Mouse (Mus musculus) gastrocnemius, adult 8-10 months (tissue): Measurements from ENCODE around the gene Lrrc75a. TPM values are rescaled to one million over a fixed set of nuclear protein-coding genes. Genes with fewer than 3 reads are reported as not detected.
"Not testable (repeated sequence)": the region's sequence is repeated elsewhere in the genome, so short reads cannot be mapped to it uniquely, and the experiment has no call there.

Source experiments
- DNase-seq, 2 experiments: peaks; one replicate each; pipeline ENCODE4 v3.0.0; 2022; ENCODE audit warnings: low spot score in 2 of 2
- total RNA-seq, 4 experiments: library from RNA; stranded (reverse); gene quantifications; 2 replicates each; pipeline ENCODE4 v1.2.4; 2022

Lrrc75a gene
- total RNA-seq = 1 to 10 TPM; 2.7 to 4.6 (median 3.0) TPM

GRCm38 (mm10) chr11:62647661-62648590 is at the start of gene Lrrc75a:
TSS of gene Lrrc75a (minus strand) at chr11:62648523.
- no peak for DNase-seq

- DNase-seq = no peak
These were observed 46.8 kb upstream of the Lrrc75a start for GRCm38 (mm10) chr11:62695126-62695525.

- DNase-seq = no peak
These were observed 45.2 kb upstream of the Lrrc75a start for GRCm38 (mm10) chr11:62693299-62694184.

- no peak for DNase-seq
These were observed 43.3 kb upstream of the Lrrc75a start for GRCm38 (mm10) chr11:62691592-62691991.

GRCm38 (mm10) chr11:62679954-62680353 is 31.6 kb upstream of the Lrrc75a start:
- no peak for DNase-seq

- no peak for DNase-seq
These were observed 30.5 kb upstream of the Lrrc75a start for GRCm38 (mm10) chr11:62678778-62679354.

GRCm38 (mm10) chr11:62676290-62676596 is 27.9 kb upstream of the Lrrc75a start:
- DNase-seq = no peak

GRCm38 (mm10) chr11:62675480-62676289 is 27.4 kb upstream of the Lrrc75a start:
- peak; percentile 33 to 36 for DNase-seq

GRCm38 (mm10) chr11:62670006-62670405 is 21.7 kb upstream of the Lrrc75a start:
- no peak for DNase-seq

GRCm38 (mm10) chr11:62669471-62669870 is 21.1 kb upstream of the Lrrc75a start:
- DNase-seq = no peak

GRCm38 (mm10) chr11:62668986-62669385 is 20.7 kb upstream of the Lrrc75a start:
- DNase-seq = no peak

GRCm38 (mm10) chr11:62664250-62664649 is 15.9 kb upstream of the Lrrc75a start:
- no peak for DNase-seq

GRCm38 (mm10) chr11:62660885-62661284 is 12.6 kb upstream of the Lrrc75a start:
- DNase-seq = no peak

GRCm38 (mm10) chr11:62652080-62652479 is 3.8 kb upstream of the Lrrc75a start:
- no peak for DNase-seq

- DNase-seq = no peak
These were observed 3.2 kb upstream of the Lrrc75a start for GRCm38 (mm10) chr11:62651563-62651962.

- DNase-seq = not testable (repeated sequence)
These were observed 1.5 kb upstream of the Lrrc75a start for GRCm38 (mm10) chr11:62649803-62650202.

GRCm38 (mm10) chr11:62648591-62649391 is 468 bp upstream of the Lrrc75a start, which contains the start of gene Mmgt2:
TSS of gene Mmgt2 (plus strand) at chr11:62648664.
- DNase-seq = peak; percentile 87 to 92

GRCm38 (mm10) chr11:62646958-62647515 is 1.3 kb downstream of the Lrrc75a start:
- DNase-seq = no peak

- no peak for DNase-seq
These were observed 1.9 kb downstream of the Lrrc75a start for GRCm38 (mm10) chr11:62646495-62646843.
